Mouse (Mus musculus): ENCODE data around the gene Utp11. TPM values are rescaled to one million over a fixed set of nuclear protein-coding genes. Genes with fewer than 3 reads are reported as not detected.

The Utp11 gene
- polyA plus RNA-seq, 1 experiment from 2014 or later, result 74.7 TPM

GRCm38 (mm10) chr4:124643859-124644258, 49.5 kb downstream of the Utp11 start:
- 84% methylated on average over 9 of the region's 9 CpGs for WGBS
- Histone ChIP-seq H3K9me3 (no peaks in the 10 kb centered on the region), H3K27ac (no peak overlapping the region), H3K9ac (no peak overlapping the region), H3K4me2 (no peak overlapping the region), H3K4me3 (no peak overlapping the region), H3K4me1 (peaks cover 19% of the 10 kb centered on the region), H3K27me3 (peaks cover 30% of the 10 kb centered on the region), H3K36me3 (no peaks in the 10 kb centered on the region)
- ATAC-seq (ENCODE audit: insufficient number of reproducible peaks, low FRiP score, low TSS enrichment, low read depth), result no peak

GRCm38 (mm10) chr4:124639715-124640114, 53.7 kb downstream of the Utp11 start:
- H3K9me3 ChIP-seq, result no peaks in the 10 kb centered on the region
- no peak overlapping the region for H3K27ac ChIP-seq
- peaks cover 40% of the 10 kb centered on the region for H3K27me3 ChIP-seq
- H3K4me3 ChIP-seq, result no peak overlapping the region
- H3K36me3 ChIP-seq, result no peaks in the 10 kb centered on the region
- H3K4me2 ChIP-seq, result no peak overlapping the region
- no peak overlapping the region for H3K9ac ChIP-seq
- WGBS, result 14% methylated on average over 12 of the region's 12 CpGs
- H3K4me1 ChIP-seq, result 0 out of 2 replicates have a peak, but pooled peaks cover 3% of the 10 kb centered on the region
- ATAC-seq (ENCODE audit: insufficient number of reproducible peaks, low FRiP score, low TSS enrichment, low read depth), result no peak

GRCm38 (mm10) chr4:124633281-124633680, 60.1 kb downstream of the Utp11 start:
- Histone ChIP-seq H3K27ac (no peak overlapping the region), H3K4me2 (no peak overlapping the region), H3K4me1 (no peaks in the 10 kb centered on the region), H3K36me3 (no peaks in the 10 kb centered on the region), H3K4me3 (no peak overlapping the region), H3K9me3 (no peaks in the 10 kb centered on the region), H3K9ac (no peak overlapping the region), H3K27me3 (peaks cover 18% of the 10 kb centered on the region; the same call in 1 of the 2 replicates)
- ATAC-seq (ENCODE audit: insufficient number of reproducible peaks, low FRiP score, low TSS enrichment, low read depth), result no peak
- 5% methylated on average over 9 of the region's 9 CpGs for WGBS

- no peaks in the 10 kb centered on the region for H3K4me1 ChIP-seq
- ATAC-seq (ENCODE audit: insufficient number of reproducible peaks, low FRiP score, low TSS enrichment, low read depth), result no peak
- H3K4me3 ChIP-seq, result no peak overlapping the region
- no peaks in the 10 kb centered on the region for H3K9me3 ChIP-seq
- 68% methylated on average over 10 of the region's 10 CpGs for WGBS
- H3K27me3 ChIP-seq, result peaks cover 13% of the 10 kb centered on the region; the same call in 1 of the 2 replicates
- H3K36me3 ChIP-seq, result no peaks in the 10 kb centered on the region
- H3K27ac ChIP-seq, result no peak overlapping the region
- H3K9ac ChIP-seq, result no peak overlapping the region
- no peak overlapping the region for H3K4me2 ChIP-seq
Observed at GRCm38 (mm10) chr4:124632856-124633255, 60.5 kb downstream of the Utp11 start.

GRCm38 (mm10) chr4:124631456-124631855, 61.9 kb downstream of the Utp11 start:
- 48% methylated on average over 4 of the region's 4 CpGs for WGBS
- Histone ChIP-seq H3K9ac (no peak overlapping the region), H3K4me2 (no peak overlapping the region), H3K27ac (no peak overlapping the region), H3K9me3 (no peaks in the 10 kb centered on the region), H3K27me3 (0 out of 2 replicates have a peak, but pooled peaks cover 9% of the 10 kb centered on the region), H3K4me3 (no peak overlapping the region), H3K4me1 (0 out of 2 replicates have a peak, but pooled peaks cover 2% of the 10 kb centered on the region), H3K36me3 (no peaks in the 10 kb centered on the region)
- no peak for ATAC-seq (ENCODE audit: insufficient number of reproducible peaks, low FRiP score, low TSS enrichment, low read depth)

MicroRNAs encoded within 50 kb of the gene (microRNA counts, 519-probe panel; counts per million panel counts)
- microRNA mmu-miR-697, result not detected

Small RNAs within 50 kb of the gene (microRNA-seq; reads per million reads assigned to microRNA genes)
- gene Gm24721 (not detected), gene Mir697 (not detected)

Other genes with a start within 250 kb of the Utp11 start
- gene 3100002H09Rik, start 82.8 kb downstream of the Utp11 start, polyA plus RNA-seq (2015; fragmentation: Nextera tagmentation; extraction: Ambion mirVana), result not detected in 2 replicates
- 1.1 and 1.7 TPM in 2 replicates for gene Pou3f1, start 36.8 kb downstream of the Utp11 start, polyA plus RNA-seq (2015; fragmentation: Nextera tagmentation; extraction: Ambion mirVana)
- 11.5 and 15.4 TPM in 2 replicates for gene Fhl3, start 7.1 kb upstream of the Utp11 start, polyA plus RNA-seq (2015; fragmentation: Nextera tagmentation; extraction: Ambion mirVana)
- 131 and 134 TPM in 2 replicates for gene Sf3a3, start 21.2 kb upstream of the Utp11 start, polyA plus RNA-seq (2015; fragmentation: Nextera tagmentation; extraction: Ambion mirVana)
- 31.0 and 33.5 TPM in 2 replicates for gene Inpp5b, start 48.2 kb upstream of the Utp11 start, polyA plus RNA-seq (2015; fragmentation: Nextera tagmentation; extraction: Ambion mirVana)
- gene Mtf1, start 108.5 kb upstream of the Utp11 start, polyA plus RNA-seq (2015; fragmentation: Nextera tagmentation; extraction: Ambion mirVana), result 10.7 and 12.4 TPM in 2 replicates
- gene Yrdc, start 157.1 kb upstream of the Utp11 start, polyA plus RNA-seq (2015; fragmentation: Nextera tagmentation; extraction: Ambion mirVana), result 32.1 and 40.1 TPM in 2 replicates
- gene 1110065P20Rik, start 157.6 kb upstream of the Utp11 start, polyA plus RNA-seq (2015; fragmentation: Nextera tagmentation; extraction: Ambion mirVana), result 51.9 and 55.7 TPM in 2 replicates
- gene Maneal, start 168.6 kb upstream of the Utp11 start, polyA plus RNA-seq (2015; fragmentation: Nextera tagmentation; extraction: Ambion mirVana), result 0.25 and 0.52 TPM in 2 replicates
- gene Epha10, start 187.3 kb upstream of the Utp11 start, polyA plus RNA-seq (2015; fragmentation: Nextera tagmentation; extraction: Ambion mirVana), result 0.05 and 0.08 TPM in 2 replicates
- 13.8 and 16.6 TPM in 2 replicates for gene 9930104L06Rik, start 243.4 kb upstream of the Utp11 start, polyA plus RNA-seq (2015; fragmentation: Nextera tagmentation; extraction: Ambion mirVana)
- 95.9 and 97.8 TPM in 2 replicates for gene Cdca8, start 245.7 kb upstream of the Utp11 start, polyA plus RNA-seq (2015; fragmentation: Nextera tagmentation; extraction: Ambion mirVana)

Data from limb, embryonic 15.5 days (tissue).